Mouse (Mus musculus) forebrain, embryonic 10.5 days (tissue): ENCODE data around the gene Vldlr. TPM values are rescaled to one million over a fixed set of nuclear protein-coding genes. Genes with fewer than 3 reads are reported as not detected.

ENCODE experiments used
- DNase-seq: peaks from one replicate; pipeline ENCODE4 v3.0.0-alpha.2; 2017; ENCODE audit warnings: low spot score; ENCODE audit errors: extremely low spot score
- H3K27ac ChIP-seq: fragments of 300-500 bp; sonication (generic); 2 replicates; pipeline ENCODE4 v1.5.1; 2016; ENCODE audit warnings: mild to moderate bottlenecking
- H3K27me3 ChIP-seq: fragments of 300-500 bp; sonication (generic); 2 replicates; pipeline ENCODE4 v1.6.1; 2016; ENCODE audit warnings: mild to moderate bottlenecking; ENCODE audit not compliant: poor library complexity, severe bottlenecking
- H3K36me3 ChIP-seq: fragments of 300-500 bp; sonication (generic); replicated peaks from 2 replicates; pipeline ENCODE4 v1.6.1; 2016; ENCODE audit warnings: mild to moderate bottlenecking, moderate library complexity
- H3K4me1 ChIP-seq: fragments of 300-500 bp; sonication (generic); 2 replicates; pipeline ENCODE4 v1.6.1; 2016
- H3K4me3 ChIP-seq: fragments of 300-500 bp; sonication (generic); 2 replicates; pipeline ENCODE4 v1.5.1; 2016; ENCODE audit warnings: mild to moderate bottlenecking, moderate library complexity
- H3K9me3 ChIP-seq: fragments of 300-500 bp; sonication (generic); 2 replicates; pipeline ENCODE4 v1.6.1; 2016; ENCODE audit warnings: mild to moderate bottlenecking, moderate library complexity
- WGBS: fragments of 180-500 bp; shearing (Covaris S2); methylation state at CpG from one replicate; pipeline ENCODE4 v1.1.7; 2016; 5-methylcytosine and 5-hydroxymethylcytosine counted together
- polyA plus RNA-seq: library from polyadenylated mRNA; unstranded; fragments of >200 nt; fragmentation: Nextera tagmentation; extraction: Ambion mirVana; gene quantifications from 2 replicates; pipeline ENCODE4 v1.2.1, GENCODE M21; 2016

Vldlr gene
- polyA plus RNA-seq, 1 experiment from 2014 or later, result 5.3 TPM

DNA sequence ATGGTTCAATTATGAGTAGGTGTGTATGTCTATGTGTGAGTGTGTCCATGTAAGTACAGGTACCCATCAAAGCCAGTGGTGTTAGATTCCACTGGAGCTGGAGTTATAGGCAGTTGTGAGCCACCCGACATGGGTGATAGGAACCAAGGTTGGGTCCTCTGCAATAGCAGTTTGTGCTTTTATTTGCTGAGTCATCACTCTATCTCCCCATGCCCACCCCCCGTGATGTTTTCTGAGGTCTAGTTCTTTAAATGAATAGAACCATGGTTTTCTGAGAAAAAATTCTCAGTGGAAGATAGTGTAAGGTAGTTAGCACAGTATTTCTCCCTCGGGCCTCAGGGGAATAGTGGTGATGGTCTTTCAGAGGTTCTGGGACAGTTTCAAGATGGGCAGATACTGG lies 39.4 kb downstream of the Vldlr start:
- H3K4me3 ChIP-seq, result no peak overlapping the region
- peaks cover 10% of the 10 kb centered on the region; the same call in 1 of the 2 replicates for H3K4me1 ChIP-seq
- H3K36me3 ChIP-seq, result no peaks in the 10 kb centered on the region
- no peak for DNase-seq
- WGBS, result 84% methylated on average over 3 of the region's 3 CpGs
- no peak overlapping the region for H3K27ac ChIP-seq
- no peaks in the 10 kb centered on the region for H3K9me3 ChIP-seq
- no peaks in the 10 kb centered on the region for H3K27me3 ChIP-seq

DNA sequence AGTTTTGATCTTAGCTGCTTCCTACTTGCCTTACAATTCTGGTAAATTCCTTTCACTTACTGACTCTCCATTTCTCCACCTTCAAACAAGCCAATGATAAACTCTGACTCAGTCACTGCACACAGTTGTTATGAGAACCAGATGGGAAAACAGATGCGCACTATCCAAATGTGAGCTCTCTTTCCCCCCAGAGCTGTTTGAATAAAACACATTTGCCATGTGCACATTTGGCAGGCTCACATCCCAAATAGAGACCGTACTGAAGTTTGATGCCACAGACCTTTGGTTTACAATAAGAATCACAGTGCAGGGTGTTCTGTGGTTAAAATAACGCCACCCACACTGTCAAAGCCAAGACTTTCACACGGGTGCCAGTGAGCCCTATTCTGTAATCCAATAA lies 43.8 kb downstream of the Vldlr start:
- Histone ChIP-seq H3K4me1 (peaks cover 10% of the 10 kb centered on the region; the same call in 1 of the 2 replicates), H3K27me3 (no peaks in the 10 kb centered on the region), H3K9me3 (no peaks in the 10 kb centered on the region), H3K4me3 (no peak overlapping the region), H3K27ac (no peak overlapping the region), H3K36me3 (no peaks in the 10 kb centered on the region)
- DNase-seq, result no peak
- 74% methylated on average over 4 of the region's 4 CpGs for WGBS

DNA sequence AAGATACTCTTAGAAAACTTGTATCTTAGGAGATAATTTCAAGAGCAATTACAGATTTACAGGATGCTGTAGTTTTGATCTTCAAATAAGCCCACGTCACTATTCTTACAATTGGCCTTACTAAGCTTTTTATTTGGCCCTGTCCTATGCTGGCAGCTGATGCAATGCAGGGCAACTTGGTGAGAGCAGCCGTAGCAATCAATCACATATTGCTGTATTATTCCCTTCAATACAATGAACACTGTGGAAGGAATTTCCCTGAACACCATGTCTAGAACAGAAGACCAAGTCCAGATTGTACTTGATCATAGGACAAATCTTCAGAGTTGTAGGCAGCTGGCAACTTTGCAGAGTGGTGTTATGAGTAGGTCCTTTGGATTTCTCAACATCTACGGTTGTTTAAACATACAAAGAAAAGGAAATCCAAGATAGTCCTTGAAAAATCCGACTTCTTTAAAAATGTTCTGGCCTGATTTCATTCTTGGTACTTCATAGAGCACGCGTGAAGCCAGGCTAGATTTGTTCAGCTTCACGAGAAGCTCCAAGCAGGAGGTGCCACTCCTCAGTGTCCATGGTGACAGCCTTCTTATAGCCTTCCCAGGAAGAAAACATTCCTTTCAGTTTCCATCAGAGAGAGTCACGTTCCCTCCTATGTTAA lies 44.5 kb downstream of the Vldlr start:
- Histone ChIP-seq H3K4me1 (peaks cover 10% of the 10 kb centered on the region; the same call in 1 of the 2 replicates), H3K4me3 (no peak overlapping the region), H3K9me3 (no peaks in the 10 kb centered on the region), H3K27me3 (no peaks in the 10 kb centered on the region), H3K27ac (no peak overlapping the region), H3K36me3 (no peaks in the 10 kb centered on the region)
- no peak for DNase-seq
- 92% methylated on average over 8 of the region's 8 CpGs for WGBS

DNA sequence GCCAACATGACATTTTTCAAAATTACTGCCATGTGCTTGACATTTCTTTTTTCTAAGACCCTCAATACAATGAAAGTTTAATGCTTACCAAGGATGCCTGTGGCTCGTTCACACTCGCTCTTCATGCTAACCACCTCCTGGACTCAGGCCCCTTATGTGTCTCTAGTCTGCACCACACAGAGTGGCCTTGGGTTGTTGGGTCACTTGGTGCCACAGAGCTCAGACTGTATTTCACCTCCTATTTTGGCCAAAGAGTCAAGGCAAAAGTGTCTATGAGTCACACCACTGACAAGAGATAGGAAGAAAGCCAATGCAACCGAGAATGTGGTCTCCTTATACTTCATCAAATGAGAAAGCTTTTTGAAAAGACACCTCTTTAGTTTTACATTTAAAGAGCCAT lies 45.9 kb downstream of the Vldlr start:
- 88% methylated on average over 3 of the region's 3 CpGs for WGBS
- H3K36me3 ChIP-seq, result no peaks in the 10 kb centered on the region

DNA sequence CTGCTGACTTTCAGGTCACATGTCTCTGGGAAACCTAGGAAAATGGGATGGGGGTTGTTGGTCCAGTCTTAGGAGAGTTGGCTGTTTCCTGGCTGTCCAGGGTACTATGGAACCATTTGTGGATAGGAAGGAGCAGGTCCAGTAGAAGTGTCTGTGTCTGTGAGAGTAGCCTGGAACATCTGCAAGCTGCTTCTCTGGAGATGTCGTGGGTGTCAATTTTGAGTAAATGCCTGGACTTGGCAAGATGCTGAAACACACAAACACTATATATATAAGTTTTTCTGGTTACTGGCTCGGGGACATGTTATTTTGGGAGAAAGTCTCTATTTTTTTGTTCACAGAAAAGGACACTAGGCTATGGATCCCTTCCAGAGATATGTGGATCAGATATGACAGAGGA lies 57.1 kb downstream of the Vldlr start:
- no peak overlapping the region for H3K27ac ChIP-seq
- no peak overlapping the region for H3K4me3 ChIP-seq
- no peak for DNase-seq
- H3K36me3 ChIP-seq, result no peaks in the 10 kb centered on the region
- H3K9me3 ChIP-seq, result no peaks in the 10 kb centered on the region
- no peaks in the 10 kb centered on the region for H3K27me3 ChIP-seq
- no peaks in the 10 kb centered on the region for H3K4me1 ChIP-seq
- 82% methylated on average over 2 of the region's 2 CpGs for WGBS

More for the DNA sequence above, 45.9 kb downstream of the Vldlr start:
- H3K4me1 ChIP-seq, result peaks cover 4% of the 10 kb centered on the region; the same call in 1 of the 2 replicates
- H3K4me3 ChIP-seq, result no peak overlapping the region
- H3K27me3 ChIP-seq, result no peaks in the 10 kb centered on the region
- no peaks in the 10 kb centered on the region for H3K9me3 ChIP-seq
- DNase-seq, result no peak
- no peak overlapping the region for H3K27ac ChIP-seq

DNA sequence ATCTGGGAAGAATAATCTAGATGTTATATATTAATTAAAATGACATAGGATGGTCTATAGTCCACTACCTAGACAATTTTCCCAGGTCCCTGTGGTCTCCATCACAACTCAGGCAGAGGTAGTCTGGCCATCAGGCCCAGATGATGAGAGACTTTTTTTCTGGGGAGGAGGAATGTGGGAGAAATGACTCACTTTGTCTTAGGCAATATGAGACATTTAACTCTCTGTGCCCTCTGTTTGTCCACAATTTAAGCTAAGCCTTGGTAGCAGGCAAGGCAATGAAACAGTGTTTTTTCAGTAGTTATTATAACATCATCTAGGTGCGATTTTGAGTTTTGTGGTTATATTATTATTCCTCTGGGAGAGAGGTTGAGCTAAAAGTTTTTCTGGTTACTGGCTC lies 58.1 kb downstream of the Vldlr start:
- no peak overlapping the region for H3K27ac ChIP-seq
- H3K27me3 ChIP-seq, result no peaks in the 10 kb centered on the region
- H3K36me3 ChIP-seq, result no peaks in the 10 kb centered on the region
- no peak for DNase-seq
- no peak overlapping the region for H3K4me3 ChIP-seq
- 91% methylated on average over 1 of the region's 1 CpGs for WGBS
- H3K9me3 ChIP-seq, result no peaks in the 10 kb centered on the region
- no peaks in the 10 kb centered on the region for H3K4me1 ChIP-seq

DNA sequence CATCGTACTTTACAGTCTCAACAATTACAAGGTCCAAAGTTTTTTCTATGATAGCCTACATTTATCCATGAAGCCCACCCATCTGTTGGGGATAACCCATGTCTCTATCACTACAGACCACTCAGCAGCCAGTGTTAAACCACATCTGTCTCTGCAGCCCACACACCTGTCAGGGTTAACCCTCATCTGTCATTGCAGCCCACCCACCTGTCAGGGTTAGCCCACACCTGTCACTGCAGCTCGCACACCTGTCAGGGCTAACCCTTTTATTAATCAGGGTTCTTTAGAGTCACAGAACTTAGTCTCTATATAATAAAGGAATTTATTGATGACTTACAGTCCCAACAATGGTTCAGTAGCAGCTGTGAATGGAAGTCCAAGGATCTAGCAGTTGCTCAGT lies 62.9 kb downstream of the Vldlr start:
- no peaks in the 10 kb centered on the region for H3K27me3 ChIP-seq
- H3K4me1 ChIP-seq, result no peaks in the 10 kb centered on the region
- no peaks in the 10 kb centered on the region for H3K9me3 ChIP-seq
- 90% methylated on average over 2 of the region's 2 CpGs for WGBS
- H3K36me3 ChIP-seq, result no peaks in the 10 kb centered on the region
- DNase-seq, result no peak
- H3K27ac ChIP-seq, result no peak overlapping the region
- H3K4me3 ChIP-seq, result no peak overlapping the region

Other genes starting within 250 kb of the Vldlr start
- 0.04 and 0.07 TPM in 2 replicates for gene Kcnv2, start 106.1 kb downstream of the Vldlr start, polyA plus RNA-seq
- gene Pum3, start 213.3 kb downstream of the Vldlr start, polyA plus RNA-seq, result 97.2 and 102 TPM in 2 replicates